Mouse (Mus musculus) layer of hippocampus, adult 9-11 months (tissue): Measurements from ENCODE around the gene Id3.
A peak's percentile ranks its signal among the peaks of the same experiment; 100 is the strongest.
"Not testable (repeated sequence)": the region's sequence is repeated elsewhere in the genome, so short reads cannot be mapped to it uniquely, and the experiment has no call there.

Experiments
- DNase-seq: peaks from one replicate; pipeline ENCODE4 v3.0.0; 2022

The Id3 gene

DNA sequence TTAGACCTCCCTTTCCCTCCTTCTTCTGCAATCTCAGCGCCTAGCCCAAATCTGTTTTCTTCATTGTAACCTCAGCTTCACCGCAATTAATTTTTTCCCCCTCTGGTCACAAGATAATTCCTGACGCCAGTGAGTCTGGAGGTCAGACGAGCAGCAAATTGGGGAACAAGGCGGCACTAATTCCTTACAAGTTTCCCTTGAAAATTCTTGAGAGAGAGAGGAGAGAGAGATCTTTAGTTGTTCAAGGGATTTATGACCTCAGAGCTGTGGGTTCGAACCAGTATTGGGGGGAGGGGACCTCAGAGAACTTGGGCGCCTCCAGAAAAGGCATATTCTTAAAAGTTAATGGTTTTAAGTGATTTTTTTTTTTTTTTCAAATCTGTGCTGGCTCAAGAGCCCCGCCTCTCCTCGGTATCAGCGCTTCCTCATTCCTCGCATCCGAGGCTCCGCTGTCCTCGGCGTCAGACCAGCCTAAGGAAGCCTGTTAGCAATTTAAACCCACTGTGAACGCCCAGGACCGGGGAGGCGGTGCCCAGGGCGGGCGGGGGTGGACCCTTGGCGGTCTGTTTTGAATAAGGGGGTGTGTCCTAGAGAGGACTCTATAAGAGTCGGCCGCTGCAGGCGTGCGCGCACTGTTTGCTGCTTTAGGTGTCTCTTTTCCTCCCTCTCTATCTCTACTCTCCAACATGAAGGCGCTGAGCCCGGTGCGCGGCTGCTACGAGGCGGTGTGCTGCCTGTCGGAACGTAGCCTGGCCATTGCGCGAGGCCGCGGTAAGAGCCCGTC lies at the start of gene Id3:
TSS of gene Id3 (plus strand) at position 305 of the 784 bp plus-strand sequence.
- DNase-seq: peak; percentile 85

DNA sequence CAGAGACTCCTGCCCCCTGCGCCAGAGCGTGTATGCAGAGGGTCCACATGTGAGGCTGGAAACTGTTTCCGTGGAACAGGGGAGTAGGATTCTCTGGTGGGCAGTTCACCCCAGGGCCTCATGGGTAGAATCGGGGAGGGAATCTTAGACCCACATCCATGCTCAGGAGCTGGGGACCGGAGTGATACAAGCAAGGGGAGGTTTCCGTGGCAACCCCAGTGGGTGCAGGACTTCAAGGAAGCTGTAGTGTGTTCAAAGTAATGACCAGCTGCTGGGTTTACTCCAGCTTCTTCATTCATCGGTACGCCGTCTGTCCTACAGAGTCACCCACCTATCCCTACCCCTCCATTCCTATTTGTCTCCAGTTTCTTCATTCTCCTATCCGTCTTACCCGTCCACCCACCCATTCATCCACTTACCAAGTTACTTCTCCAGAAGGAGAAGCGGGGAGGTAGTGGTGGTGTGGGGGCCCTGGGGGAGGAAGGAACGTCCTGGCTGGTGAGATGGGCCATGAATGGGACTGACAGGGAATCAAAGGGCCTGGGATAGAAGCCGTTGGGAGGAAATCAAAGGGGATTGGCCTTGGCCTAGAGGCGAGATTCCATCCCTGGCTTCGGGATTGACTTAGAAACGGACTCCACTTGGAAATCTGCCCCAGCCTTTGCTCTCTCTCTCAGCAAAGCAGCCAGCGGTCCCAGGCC lies 48.6 kb upstream of the Id3 start:
- DNase-seq: peak; percentile 31

DNA sequence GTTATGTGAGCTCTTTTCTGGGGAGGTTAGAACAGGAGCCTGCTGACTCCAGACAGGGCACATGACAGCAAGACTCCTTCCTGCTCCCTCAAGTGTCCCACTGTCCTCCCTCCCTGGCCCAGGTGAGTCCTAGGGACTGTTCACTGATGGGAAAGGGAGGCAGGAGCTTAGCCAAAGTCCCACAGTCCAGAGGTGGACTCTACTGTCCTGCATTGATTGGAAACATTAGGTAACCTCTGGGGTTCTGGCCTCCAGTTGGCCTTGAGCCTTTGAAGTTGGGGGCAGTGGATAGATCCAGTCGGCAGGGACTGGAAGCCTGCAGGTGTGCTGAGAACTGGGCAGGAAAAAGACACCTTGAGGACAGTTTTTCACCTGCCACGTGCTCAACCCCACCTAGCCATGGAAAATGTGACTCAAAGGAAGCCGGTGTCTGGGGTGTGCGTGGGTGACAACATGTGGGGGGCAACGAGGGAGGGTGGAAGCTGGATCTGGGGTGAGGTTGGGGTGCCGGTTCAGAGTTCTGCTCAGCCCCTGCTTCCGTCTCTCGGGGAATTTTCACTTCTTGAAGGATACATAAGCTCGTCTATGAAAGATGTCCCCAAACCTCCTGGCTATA lies 47.7 kb upstream of the Id3 start:
- no peak for DNase-seq

DNA sequence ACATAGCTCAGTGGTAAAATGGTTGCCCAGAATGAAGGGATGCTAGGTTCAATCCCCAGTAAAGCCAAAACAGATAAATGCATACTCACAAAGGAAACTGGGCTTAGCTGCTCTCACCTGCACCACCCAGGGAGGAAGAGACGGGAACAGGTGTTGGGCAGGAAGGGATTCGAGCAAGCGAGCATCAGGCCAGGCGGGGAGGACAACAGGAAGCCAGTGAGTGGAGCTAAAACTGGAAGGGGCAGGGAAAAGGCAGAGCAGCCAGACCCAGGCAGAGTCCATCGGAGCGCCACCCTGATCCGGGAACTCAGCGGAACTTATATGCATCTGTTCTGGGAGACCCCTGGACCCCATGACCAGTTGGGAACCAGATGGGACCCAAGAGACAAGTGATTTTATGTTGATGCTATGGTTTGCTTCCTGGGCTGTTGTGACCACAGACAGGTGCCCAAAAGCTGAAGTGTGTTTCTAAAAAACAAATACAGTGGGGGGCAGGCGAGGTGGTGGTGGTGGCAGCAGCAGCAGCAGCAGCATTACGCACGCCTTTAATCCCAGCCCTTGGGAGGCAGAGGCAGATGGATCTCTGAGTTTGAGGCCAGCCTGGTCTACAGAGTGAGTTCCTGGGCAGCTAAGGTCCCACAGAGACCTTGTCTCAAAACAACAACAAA lies 46.7 kb upstream of the Id3 start:
- no peak for DNase-seq

DNA sequence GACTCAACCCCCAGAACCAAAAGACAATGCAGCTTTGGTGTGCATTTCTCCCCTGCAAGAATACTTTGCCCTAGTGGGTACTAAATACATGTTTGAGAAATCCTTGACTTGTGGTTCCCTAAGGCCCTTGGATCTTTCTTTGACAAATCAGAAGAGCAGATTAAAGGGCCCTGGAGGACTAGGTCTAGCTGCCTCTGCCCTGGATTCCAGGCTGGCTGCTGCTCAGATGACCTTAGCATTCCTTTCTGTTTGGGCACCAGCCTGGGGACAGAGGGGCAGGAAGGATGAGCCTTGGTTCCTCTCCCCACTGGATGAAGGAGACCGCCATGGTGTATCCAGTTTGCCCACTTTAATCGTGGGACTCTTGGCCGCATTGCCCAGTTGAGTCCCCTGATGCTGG lies 44.9 kb upstream of the Id3 start:
- DNase-seq: no peak

DNA sequence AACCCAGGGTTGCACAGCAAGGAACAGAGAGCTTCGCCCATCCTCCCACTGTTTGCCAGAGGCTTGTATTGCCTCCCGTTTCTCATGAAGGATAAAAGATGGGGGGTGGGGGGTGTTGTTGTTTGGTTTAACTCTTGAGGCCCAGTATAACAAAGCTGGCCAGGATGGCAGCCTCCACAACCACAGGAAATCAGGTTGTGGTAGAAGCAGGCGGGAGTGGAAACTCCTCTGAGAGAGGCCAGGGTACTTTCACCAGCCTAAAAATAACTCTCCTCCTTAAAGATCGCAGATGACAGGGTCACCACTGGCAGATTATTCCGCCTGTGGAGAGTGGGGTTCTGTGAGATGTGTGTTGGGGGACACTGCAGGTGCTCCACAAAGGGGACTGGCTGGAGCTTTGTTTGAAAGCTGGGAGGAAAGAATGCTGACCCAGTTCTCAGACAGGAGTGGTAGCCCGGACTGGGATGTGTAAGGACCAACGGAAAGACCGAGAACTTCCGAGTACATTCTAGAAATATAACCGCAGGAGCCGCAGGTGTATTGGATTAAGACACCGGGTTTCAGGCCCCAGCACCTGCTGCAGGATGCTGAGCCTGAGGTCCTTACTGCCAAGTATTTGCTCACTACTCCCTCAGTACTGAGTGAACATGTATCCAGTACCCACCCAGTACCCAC lies 42.8 kb upstream of the Id3 start:
- DNase-seq: no peak

DNA sequence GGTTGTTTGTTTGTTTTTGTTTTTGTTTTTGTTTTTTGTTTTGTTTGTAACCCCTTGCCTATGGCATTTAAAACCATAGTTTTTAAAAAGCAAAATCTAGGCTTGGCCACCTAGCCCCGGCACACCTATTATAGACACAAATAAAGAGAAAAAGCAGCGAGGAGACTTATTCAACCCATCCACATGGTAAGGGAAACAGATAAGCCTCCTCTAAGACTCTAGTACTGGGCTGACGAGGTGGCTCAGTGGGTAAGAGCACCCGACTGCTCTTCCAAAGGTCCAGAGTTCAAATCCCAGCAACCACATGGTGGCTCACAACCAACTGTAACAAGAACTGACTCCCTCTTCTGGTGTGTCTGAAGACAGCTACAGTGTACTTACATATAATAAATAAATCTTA lies 41.5 kb upstream of the Id3 start:
- DNase-seq: not testable (repeated sequence)

DNA sequence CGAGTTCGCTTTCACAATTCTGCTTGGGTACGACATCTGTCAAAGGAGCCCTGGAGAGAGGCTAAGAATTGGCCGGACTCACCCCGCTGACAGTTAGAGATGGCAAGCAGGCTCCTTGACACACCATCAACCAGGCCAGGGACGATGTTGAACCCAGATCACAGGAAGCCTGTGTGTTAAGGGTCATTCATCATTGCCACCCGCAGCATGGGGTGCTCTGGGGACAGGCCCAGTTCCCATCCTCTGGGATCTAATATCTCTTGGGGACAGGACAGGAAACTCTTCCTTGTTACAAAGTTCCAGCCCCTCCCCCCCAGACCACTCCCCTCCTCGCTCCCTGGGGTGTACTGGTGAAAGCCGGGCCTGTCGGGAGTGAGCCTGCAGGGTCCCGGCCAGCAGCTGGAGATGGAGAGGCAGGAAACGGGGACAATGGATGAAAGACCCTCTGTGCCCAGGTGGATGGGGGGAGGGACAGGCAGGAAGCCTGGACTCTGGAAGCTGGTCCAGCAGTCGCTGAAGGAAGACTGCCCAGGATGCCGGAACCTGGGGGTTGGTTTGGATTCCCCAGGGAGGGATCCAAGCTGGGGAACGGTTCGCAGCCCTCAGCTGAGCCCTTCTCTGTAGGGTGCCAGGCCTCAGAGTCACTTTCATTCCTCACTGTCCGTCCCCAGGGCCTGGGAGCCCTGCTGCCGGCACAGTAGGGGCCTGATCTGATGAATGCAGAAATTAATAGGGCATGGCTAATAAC lies 38.5 kb upstream of the Id3 start:
- DNase-seq: no peak

DNA sequence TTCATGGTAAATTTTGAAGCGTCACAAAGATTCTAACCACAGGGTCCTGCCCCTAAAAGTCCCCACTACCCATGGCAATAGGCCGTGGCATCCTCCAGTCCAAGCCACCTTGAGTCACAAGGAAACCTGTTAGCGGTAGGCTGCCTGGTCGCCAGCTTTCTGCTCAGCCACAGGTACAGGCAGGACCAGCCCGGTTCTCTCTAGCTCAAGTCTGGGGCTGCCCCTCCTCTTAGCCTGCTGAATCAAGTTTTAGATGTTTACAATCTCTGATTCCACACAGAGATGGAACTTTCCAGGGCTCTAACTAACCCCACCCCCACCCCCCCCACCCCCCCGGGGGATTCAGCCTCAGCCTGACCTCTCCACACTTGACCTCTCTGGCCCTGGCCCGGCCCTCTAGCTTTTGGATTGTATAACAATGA lies 36.4 kb upstream of the Id3 start:
- DNase-seq: no peak

DNA sequence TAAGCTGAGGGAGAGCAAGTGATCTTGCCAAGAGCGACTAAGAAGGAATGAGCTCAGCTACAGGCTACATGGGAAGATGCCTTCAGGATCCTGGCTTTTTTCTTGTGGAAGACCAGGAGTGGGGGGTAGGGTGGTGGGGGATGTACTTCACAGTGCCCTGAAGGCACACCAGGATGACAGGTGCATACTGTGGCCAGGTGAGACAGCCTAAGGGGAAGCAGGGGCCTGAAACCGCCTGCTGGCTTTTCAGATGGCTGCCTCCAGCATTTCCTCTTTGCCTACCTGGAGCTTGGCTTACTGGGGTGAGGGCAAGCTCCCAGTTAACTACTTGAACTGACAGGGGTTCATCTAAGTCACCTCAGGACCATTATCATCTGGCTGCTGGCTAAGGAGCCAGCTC lies 34.1 kb upstream of the Id3 start:
- DNase-seq: no peak

DNA sequence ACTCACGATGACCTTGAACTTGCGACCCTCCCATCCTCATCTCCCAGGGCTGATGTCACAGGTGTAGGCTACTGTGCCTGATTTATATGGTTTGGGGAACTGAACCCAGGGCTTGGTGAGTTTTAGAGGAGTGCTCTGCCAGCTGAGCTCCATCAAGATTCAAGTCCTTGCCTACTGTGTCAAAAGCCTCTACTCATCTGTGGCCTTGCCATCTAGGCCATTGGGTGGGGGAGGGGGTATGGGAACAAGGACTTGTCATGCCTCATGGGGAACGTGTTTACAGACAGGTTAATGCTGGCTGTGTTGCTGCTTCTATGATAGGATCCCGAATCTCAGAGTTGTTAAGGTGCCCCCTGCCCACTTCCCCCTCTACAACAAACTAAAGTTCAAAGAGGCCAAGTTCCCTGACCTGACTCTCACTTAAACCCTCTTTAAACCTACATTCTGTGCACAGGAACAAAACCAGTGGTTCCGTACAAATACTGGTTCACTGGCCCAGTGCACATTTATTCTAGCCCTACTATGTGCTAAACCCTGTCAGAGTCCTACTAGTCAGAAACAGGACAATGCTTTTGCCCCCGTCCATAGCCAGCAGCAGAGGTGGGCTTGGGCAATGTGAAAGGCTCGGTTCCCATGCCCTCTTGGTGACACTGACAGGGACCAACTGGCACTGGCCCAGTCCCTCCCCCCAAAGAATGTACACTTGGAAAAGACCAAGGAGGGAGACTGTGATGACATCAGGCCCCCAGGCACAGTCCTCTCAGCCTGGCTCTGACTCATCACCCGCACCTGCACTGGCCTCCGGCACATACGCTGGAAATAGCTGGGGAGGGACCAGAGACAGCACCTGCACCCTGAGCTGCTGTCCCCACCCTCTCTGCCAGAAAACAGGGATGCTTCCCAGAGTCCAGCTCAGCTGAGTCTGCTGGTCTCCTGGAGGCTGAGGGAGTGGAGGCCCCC lies 33.1 kb upstream of the Id3 start:
- no peak for DNase-seq

DNA sequence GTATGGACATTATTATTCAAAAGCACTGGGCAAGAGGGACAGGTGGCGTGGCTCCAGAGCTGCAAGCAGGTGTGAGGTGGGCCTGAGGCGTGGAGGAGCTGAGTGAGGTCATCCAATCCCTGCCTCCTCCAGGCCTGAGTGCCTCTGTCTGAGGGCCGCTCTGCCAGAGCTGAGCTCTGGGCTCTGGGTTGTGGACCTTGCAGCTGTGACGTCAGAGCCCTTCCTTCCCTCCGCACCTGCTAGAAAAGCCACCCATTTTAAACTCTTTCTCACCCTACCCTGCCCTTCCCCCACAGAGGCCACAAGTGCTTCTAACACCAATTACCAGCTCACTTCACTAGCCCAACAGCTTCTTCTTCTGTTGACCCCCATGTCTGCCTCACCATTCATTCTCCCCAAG lies 31.0 kb upstream of the Id3 start:
- no peak for DNase-seq

DNA sequence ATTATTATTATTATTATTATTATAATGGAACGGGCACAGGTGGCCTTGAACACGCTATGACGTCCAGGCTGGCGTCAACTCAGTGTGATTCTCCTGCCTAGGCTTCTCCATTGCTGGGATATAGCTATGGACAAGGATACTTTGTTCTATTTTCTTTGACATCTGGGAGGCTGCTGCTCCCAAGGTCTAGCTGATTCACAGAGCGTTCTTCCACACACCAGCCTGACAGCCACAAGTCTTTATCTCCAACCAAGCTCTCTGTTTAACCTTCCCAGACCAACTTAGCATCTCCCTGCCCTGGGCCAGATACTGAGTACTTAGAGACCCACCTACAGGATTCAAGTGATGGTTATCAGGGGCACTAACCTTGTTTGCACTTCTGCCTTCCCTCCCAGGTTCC lies 28.6 kb upstream of the Id3 start:
- DNase-seq: no peak

DNA sequence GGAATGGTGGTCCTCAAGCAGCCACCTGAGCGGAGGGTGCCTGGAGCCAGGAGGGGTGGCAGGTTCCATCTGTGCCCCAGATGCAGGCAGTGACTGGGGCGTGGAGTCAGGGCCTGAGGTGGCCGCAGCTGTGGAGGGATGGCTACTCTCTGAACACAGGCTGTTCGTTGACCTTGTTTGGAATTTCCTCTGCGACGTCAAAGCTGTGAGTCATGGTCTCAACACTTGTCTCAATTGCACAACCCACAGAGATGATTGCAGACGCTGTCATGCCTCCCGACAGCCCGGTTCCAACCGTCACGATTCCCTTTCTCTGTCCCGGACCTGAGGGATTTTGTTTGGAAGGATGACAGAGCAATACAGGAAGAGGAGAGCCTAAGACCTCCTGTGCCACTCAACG lies 26.3 kb upstream of the Id3 start:
- no peak for DNase-seq

DNA sequence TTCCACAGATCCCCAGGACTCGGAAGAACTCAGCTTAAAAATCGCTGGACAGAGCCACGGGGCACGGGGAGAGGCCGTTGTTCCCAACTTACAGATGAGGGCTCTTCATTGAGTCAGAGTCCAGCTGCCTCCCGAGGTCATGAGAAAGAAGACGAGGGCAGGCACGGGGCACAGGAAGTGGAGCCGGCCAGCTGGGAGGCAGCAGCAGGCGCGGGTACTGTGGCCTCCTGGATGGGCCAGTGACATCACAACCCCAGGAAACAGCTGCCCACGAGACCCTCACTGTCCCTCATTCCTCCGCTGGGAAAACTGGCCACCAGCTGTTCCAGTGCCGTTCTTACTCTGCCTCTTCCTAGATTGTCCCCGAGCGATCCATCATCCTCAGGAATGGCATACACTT lies 23.3 kb upstream of the Id3 start:
- no peak for DNase-seq

DNA sequence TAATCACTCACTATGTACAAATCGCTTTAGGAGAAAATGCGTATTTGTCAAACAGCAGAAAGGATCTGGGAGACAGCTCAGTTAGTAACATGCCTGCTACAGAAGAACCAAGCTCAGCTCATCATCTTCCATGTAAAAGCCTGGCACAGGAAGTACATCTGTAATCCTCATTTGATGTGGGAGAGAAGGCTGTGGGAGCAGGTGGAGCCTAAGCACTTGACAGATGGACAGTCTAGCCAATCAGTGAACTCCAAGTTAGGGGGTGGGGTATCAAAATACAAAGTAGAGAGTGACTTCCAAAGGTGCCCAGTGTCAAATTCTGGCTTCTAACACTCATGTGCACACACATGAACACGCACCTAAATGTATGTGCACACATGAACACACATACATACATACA lies 22.1 kb upstream of the Id3 start:
- no peak for DNase-seq

DNA sequence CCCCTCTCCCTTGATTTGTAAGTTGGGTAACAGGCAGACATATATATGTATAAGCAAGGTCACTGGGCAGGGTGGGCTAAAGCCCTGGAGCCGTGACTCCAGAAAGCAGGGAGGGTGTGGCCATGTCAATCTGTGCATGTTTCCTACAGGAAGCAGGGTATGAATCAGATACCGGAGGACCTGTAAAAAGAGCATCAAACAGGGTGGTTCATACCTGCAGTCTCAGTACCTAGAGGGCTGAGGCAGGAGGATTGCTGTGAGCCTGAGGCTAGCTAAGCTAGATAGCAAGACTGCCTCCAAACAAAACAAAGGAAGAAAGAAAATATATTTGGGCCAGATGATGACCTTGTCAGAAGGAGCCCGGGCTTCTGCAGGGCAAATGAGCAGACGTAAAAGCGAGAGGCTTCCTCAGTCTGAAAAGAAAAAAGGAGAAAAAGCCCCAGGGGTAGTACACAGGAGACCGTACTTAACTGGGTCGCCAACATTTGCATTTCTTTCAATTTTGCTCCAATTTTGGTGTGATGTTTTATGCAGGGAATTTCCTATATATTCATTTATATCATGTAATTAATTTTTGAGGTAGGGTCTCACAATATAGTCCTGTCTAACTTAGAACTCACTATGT lies 21.3 kb upstream of the Id3 start:
- no peak for DNase-seq

DNA sequence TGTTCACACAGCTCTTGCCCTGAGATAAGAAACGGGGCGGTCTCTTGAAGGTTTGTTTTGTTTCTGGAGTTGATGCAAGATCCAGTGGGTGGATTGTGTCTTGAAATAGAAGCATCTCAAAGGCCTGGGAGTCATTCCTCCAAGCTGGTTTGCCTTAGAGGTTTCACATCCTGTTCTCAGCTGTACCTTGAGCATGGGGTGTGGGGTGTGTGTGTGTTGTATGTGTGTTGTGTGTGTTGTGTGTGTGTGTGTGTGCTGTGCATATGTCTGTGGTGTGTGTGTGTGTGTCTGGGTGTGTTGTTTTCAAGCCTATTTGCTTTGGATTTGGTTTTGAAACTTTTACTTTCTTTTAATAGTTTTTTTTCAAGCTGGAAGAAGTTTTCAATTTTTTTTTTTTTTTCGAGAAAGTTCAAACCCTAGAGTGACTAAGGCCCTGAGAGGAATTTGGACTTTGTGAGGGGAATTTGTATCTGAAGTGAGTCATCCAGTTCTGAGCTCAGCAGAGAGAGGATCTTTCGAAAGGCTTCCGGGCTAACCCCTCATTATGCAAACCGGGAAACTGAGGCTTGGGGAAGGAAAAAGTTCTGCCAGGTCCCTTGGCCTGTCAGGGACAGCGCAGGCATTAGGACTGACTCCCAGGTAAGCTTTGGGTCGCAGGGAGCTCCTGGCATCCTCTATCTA lies 20.0 kb upstream of the Id3 start:
- DNase-seq: no peak

DNA sequence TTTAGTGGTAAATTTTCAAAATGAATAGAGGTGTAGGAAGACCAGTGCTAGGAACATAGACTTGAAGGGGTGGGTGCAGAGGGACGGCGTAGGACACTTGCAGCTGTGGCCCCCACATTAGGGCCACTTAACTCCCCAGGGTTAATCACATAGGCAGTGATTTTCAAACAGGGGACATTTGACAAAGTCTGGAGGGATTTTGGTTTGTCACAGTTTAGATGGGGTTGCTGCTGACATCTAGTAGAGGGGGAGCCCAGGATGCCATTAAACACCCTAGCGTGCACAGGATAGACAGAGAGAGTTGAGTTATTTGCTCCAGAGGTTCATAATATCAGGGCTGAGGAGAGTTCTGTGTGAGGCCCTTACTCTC lies 19.5 kb upstream of the Id3 start:
- DNase-seq: no peak

DNA sequence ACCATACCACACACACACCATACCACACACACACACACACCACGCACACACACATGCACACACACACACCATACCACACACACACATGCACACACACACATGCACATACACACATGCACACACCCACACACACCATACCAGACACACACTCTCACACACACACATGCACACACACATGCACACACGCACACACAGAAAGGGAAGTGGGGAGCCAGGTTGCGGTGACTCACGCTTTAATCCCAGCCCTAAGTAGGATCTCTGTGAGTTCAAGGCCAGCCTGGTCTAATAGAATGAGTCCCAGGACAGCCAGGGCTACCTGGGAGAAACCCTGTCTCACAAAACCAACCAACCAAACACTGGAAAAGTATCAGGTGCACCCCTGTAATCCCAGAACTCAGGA lies 18.7 kb upstream of the Id3 start:
- DNase-seq: no peak
